8 mouse cellular contexts compared by ENCODE assay signal in the genomic region with DNA sequence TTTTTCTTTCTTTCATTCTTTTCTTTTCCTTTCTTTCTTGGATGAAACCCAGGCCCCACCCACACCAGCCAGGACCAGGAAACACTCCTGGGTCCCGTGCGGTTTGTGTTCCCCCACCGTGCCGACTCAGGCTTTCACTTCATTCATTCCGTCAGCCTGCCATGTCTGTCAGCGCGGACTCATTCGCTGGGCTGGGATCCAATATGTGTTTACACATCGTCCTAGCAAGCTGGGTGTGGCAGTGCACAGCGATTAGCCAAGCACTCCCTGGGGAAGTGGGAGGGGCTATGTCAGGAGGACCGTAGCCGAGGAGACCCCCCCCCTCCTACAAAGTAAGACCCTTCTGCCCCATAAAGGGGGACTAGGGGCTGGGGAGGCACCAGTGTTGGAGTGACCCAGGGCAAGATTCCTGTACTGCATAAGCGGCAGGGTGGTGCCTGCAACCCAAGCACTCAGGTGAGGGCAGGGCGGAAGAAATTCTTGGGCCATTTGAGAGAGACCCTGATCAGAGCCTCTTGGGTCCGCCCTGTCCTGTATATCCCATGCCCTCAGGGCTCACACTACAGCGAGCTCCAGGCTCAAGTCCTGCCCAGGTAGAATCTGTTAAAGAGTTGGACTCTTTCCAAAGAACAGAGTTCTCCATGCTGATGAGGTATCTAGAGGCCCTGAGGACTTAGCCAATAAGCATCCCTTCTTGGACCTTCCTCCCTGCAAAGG. TPM values are rescaled to one million over a fixed set of nuclear protein-coding genes. Genes with fewer than 3 reads are reported as not detected.
DNase-seq lines count a peak whose midpoint lies in the region; ATAC-seq lines count a peak whose summit lies in the region.

No protein-coding gene starts in this region.

- ATAC-seq in liver, embryonic 15.5 days (ENCODE audit: insufficient read depth): no peak
- ATAC-seq in liver, embryonic 11.5 days (replicated peaks; ENCODE audit: low FRiP score): no peak

- no peaks in the 10 kb centered on the region for H3K9me3 ChIP-seq in liver, embryonic 15.5 days (replicated peaks)
- H3K9me3 ChIP-seq in liver, embryonic 11.5 days (ENCODE audit: control insufficient read depth, low read length): peaks cover 4% of the 10 kb centered on the region; the same call in 1 of the 2 replicates

- H3K27me3 ChIP-seq in liver, embryonic 15.5 days: no peaks in the 10 kb centered on the region
- H3K27me3 ChIP-seq in liver, embryonic 11.5 days (replicated peaks; ENCODE audit: control insufficient read depth, insufficient read depth, low read length): no peaks in the 10 kb centered on the region

- H3K36me3 ChIP-seq in liver, embryonic 15.5 days (replicated peaks): no peaks in the 10 kb centered on the region
- H3K36me3 ChIP-seq in liver, embryonic 11.5 days (ENCODE audit: control insufficient read depth, insufficient read depth, low read length): no peaks in the 10 kb centered on the region

- H3K4me3 ChIP-seq in liver, embryonic 15.5 days (replicated peaks): no peak overlapping the region
- no peak overlapping the region for H3K4me3 ChIP-seq in liver, embryonic 11.5 days (ENCODE audit: low read depth, low read length)

- 0 out of 2 replicates have a peak overlapping the region, but pooled peaks have one; percentile 6 for H3K4me2 ChIP-seq in liver, embryonic 15.5 days
- no peak overlapping the region for H3K4me2 ChIP-seq in liver, embryonic 11.5 days

- peak; percentile 83 for DNase-seq in adrenal gland, adult 2 months
- no peak for DNase-seq in adrenal gland, postnatal 4 days (ENCODE audit: low spot score in 2 of 2)
- DNase-seq in liver, embryonic 11.5 days (ENCODE audit: low spot score): no peak
- DNase-seq in heart, postnatal 4 days: peak; percentile 57
- DNase-seq in skeletal muscle tissue, adult 2 months (ENCODE audit: low read depth, low spot score): peak; percentile 34
- no peak for DNase-seq in thymus, postnatal 10 days (ENCODE audit: low spot score in 2 of 2)
- DNase-seq in gastrocnemius, adult 8-10 months (ENCODE audit: low spot score in 2 of 2): no peak

- no peaks in the 10 kb centered on the region for H3K4me1 ChIP-seq in liver, embryonic 15.5 days (replicated peaks)
- H3K4me1 ChIP-seq in liver, embryonic 11.5 days (replicated peaks; ENCODE audit: control insufficient read depth, insufficient read depth, low read length): no peaks in the 10 kb centered on the region

- H3K27ac ChIP-seq in liver, embryonic 15.5 days (replicated peaks): no peak overlapping the region
- H3K27ac ChIP-seq in liver, embryonic 11.5 days (ENCODE audit: low read depth, low read length): no peak overlapping the region

- 60% methylated on average over 16 of the region's 16 CpGs for whole genome bisulfite sequencing in liver, embryonic 15.5 days (ENCODE audit: insufficient replicate concordance)
- 68% methylated on average over 16 of the region's 16 CpGs for WGBS in liver, embryonic 11.5 days

- no peak overlapping the region for H3K9ac ChIP-seq in liver, embryonic 15.5 days
- H3K9ac ChIP-seq in liver, embryonic 11.5 days (ENCODE audit: low read depth, low read length): no peak overlapping the region

RNA-seq across cellular contexts. Expression of a gene that starts 20.9 kb away (rescaled TPM):
- total RNA-seq in adrenal gland, adult 2 months (2021): 10 to 100 TPM; 50.9 to 65.1 TPM
- 58.3 and 75.8 TPM in 2 replicates for polyA plus RNA-seq in adrenal gland, adult 2 months (2012; rRNA removed)
- 10 to 100 TPM; 37.5 to 39.2 TPM for total RNA-seq in adrenal gland, postnatal 4 days (2021)
- 1.5 TPM in 2 replicates for polyA plus RNA-seq in liver, embryonic 15.5 days (2015; fragmentation: Nextera tagmentation; extraction: Ambion mirVana)
- 2.3 and 2.5 TPM in 2 replicates for polyA plus RNA-seq in liver, embryonic 11.5 days (2014; fragmentation: Nextera tagmentation; extraction: Ambion mirVana)
- total RNA-seq in heart, postnatal 4 days (2021): 1 to 10 TPM; 4.6 to 5.1 TPM
- 1 to 10 TPM in 1 of 4 experiments, under 1 TPM in 3; 0.10 to 1.1 (median 0.22) TPM for total RNA-seq in gastrocnemius, adult 8-10 months (2022)

RNA-seq across cellular contexts. Expression of a gene that starts 40.9 kb away (rescaled TPM):
- total RNA-seq in adrenal gland, adult 2 months (2021): 10 to 100 TPM; 11.7 to 19.4 TPM
- 18.0 and 24.1 TPM in 2 replicates for polyA plus RNA-seq in adrenal gland, adult 2 months (2012; rRNA removed)
- total RNA-seq in adrenal gland, postnatal 4 days (2021): 10 to 100 TPM; 19.0 to 21.5 TPM
- 0.75 and 0.79 TPM in 2 replicates for polyA plus RNA-seq in liver, embryonic 15.5 days (2015; fragmentation: Nextera tagmentation; extraction: Ambion mirVana)
- polyA plus RNA-seq in liver, embryonic 11.5 days (2014; fragmentation: Nextera tagmentation; extraction: Ambion mirVana): 2.5 and 2.9 TPM in 2 replicates
- total RNA-seq in heart, postnatal 4 days (2021): 10 to 100 TPM; 10.1 to 10.9 TPM
- total RNA-seq in gastrocnemius, adult 8-10 months (2022): 1 to 10 TPM in 3 of 4 experiments, under 1 TPM in 1; 0.85 to 2.0 (median 1.8) TPM

RNA-seq across cellular contexts. Expression of a gene that starts 46.4 kb away (rescaled TPM):
- total RNA-seq in adrenal gland, adult 2 months (2021): 1 to 10 TPM in 1 of 2 experiments, under 1 TPM in 1; 0.86 to 1.1 TPM
- polyA plus RNA-seq in adrenal gland, adult 2 months (2012; rRNA removed): 1.7 and 2.3 TPM in 2 replicates
- 1 to 10 TPM; 2.5 to 2.7 TPM for total RNA-seq in adrenal gland, postnatal 4 days (2021)
- polyA plus RNA-seq in liver, embryonic 15.5 days (2015; fragmentation: Nextera tagmentation; extraction: Ambion mirVana): 1.2 and 1.4 TPM in 2 replicates
- polyA plus RNA-seq in liver, embryonic 11.5 days (2014; fragmentation: Nextera tagmentation; extraction: Ambion mirVana): 4.5 and 4.6 TPM in 2 replicates
- total RNA-seq in heart, postnatal 4 days (2021): 1 to 10 TPM in 1 of 2 experiments, under 1 TPM in 1; 0.72 to 1.7 TPM
- 1 to 10 TPM in 1 of 4 experiments, not detected in 3; 1.4 TPM for total RNA-seq in gastrocnemius, adult 8-10 months (2022)

Comparison
In these comparisons a context has a peak if more than half of its experiments do, and no peak if none do; other contexts are left out.
1. DNase-seq: peak in adrenal gland, adult 2 months (single experiment), heart, postnatal 4 days (single experiment) and skeletal muscle tissue, adult 2 months (single experiment); none in adrenal gland, postnatal 4 days (0 of 2), liver, embryonic 11.5 days (single experiment), thymus, postnatal 10 days (0 of 2) and gastrocnemius, adult 8-10 months (0 of 2).
2. RNA of a gene that starts 20.9 kb away (total RNA-seq): 50.9 to 65.1 TPM in adrenal gland, adult 2 months and 37.5 to 39.2 TPM in adrenal gland, postnatal 4 days; 4.6 to 5.1 TPM in heart, postnatal 4 days and 0.10 to 1.1 TPM in gastrocnemius, adult 8-10 months; every median in the first group is over 4 times any median in the second.